Mouse (Mus musculus) urinary bladder, postnatal 14 days (tissue): Measurements from ENCODE around the gene Bach2.
A peak's percentile ranks its signal among the peaks of the same experiment; 100 is the strongest.

ENCODE experiments used
- DNase-seq: peaks from one replicate; pipeline ENCODE4 v3.0.0; 2021; ENCODE audit warnings: low spot score

Gene Bach2

DNA sequence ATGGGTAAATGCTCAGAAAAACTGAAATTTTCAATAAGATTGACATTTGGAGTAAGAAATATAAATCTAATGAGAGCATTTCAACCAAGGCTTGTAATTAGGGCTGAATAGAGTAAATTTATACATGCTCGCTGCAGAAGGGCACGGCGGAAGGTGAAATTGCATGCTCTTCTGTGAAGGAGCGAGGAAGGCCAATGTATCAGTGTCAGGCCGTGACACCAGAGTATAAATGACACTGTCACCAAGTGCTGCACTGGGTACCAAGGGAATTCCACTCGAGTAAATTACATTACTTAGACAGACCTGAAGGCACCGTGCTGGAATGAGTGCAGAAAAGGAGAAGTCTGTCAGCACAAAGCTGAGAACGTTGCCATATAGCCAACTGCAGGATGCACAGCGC is 190.1 kb downstream of the Bach2 start:
- no peak for DNase-seq

DNA sequence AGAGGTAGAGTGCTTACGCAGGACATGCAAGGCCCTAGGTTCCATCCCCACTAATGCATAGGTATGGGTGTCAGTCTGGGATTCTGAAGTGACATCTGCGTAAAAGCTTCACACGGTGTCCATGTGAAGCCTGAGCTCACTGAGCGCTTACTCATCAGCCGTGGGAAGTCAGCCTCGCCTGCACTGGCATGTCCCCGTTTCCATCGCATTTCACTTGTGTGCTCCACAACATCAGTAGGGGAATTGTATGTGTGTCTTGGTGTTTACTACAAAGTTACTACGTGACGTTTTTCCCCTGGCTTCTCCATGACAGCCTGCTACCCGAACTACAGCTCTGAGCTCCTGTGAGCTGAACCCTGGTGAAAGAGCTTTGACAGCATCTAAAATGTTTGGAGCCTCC is 191.5 kb downstream of the Bach2 start:
- DNase-seq: no peak

- no peak for DNase-seq
Observed at GRCm38 (mm10) chr4:32430981-32431380, 192.4 kb downstream of the Bach2 start.

DNA sequence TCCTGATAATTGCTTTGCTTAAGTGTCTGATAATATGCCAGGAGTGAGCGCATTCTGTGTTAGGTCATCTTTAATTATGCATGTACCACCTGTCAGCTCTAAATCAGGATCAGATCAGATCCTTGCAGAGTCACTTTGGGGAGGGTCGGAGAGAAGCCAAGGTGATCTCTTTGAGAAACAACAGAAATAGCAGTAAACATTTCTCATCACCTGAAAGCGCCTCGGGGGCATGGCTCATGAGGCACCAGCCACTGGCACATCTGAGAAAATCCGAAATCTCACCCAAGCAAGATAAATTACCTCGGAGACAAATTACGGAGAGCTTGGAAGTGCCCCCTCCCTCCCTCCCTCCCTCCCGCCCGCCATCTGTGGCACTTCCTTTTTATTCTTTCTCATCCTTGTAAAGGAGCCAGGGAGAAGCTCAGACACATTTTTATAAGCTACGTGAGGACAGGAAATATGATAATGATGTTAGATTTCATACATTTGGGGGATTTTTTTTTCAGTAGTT is 193.7 kb downstream of the Bach2 start:
- DNase-seq: no peak

DNA sequence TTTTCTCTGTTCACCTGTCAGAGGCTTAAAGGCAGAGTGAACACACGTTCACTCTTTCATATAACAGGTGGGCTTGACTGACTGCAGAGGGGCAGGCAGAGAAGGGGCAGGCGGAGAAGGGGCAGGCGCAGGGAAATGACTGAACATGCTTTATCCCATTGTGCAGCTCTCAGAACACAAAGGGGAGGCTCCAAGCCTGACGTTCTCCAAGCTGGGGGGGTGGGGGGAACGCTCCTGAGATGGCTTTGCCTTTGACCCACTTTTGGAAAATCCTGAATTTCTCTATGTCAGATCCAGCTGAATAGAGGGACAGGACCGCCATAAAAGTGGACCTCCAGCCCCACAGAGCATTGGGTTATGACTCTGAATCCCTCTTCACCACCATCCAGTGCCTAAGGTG is 194.3 kb downstream of the Bach2 start:
- DNase-seq: no peak

DNA sequence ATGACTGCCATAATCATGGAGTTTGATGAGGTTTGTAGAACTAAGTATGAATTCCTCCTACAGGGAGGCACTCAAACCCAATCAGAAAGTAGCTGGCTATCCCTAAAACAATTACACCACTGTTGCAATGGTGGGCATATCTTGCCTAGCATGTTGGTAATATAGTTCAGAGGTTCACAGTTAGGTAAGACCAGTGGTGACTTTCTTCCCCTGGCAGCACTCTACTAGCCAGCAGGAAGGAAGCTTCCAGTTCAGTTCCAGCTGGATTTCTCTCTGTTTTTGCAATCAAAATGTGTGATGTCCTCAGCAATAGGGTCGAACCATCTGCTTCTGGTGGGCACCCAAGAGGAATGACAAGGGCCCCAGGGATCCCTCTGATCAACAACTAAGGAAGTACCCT is 196.0 kb downstream of the Bach2 start:
- no peak for DNase-seq

DNA sequence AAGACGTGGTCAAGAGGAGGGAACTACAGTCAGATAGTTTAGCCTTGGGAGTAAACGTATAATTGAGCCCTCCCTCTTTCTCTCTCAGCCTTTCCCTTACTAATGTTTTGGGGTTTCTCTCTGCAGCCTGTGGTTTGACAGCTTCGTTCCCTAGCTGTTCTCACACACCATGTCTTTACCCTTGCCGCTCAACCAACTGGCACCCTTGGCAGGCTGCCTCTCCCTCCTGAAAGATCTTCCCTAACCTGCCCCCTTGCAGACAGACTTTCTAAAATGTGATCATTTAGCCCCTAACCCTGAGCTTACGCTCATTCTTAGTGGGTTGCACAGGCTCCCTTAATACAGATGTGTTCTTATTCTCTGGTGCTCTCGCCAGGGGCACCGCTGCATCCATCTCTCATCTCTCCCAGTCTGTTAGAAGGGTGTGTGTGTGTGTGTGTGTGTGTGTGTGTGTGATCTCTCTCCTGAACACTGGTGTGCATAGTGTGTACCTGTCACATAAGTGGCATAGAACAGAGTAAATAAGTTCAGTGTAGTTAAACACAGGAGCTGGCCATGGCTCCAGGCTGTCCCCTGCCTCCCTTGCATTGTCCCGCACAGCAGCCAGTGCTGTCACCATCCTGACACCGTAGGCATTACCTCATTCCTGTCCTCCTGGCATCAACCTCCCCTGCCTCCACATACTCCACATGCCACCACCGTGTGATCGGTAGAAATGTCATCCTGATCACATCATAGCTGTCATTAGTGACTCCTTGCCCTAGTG is 201.6 kb downstream of the Bach2 start:
- no peak for DNase-seq

GRCm38 (mm10) chr4:32440740-32441072 is 202.1 kb downstream of the Bach2 start:
- no peak for DNase-seq

GRCm38 (mm10) chr4:32444671-32445196 is 206.1 kb downstream of the Bach2 start:
- no peak for DNase-seq

DNA sequence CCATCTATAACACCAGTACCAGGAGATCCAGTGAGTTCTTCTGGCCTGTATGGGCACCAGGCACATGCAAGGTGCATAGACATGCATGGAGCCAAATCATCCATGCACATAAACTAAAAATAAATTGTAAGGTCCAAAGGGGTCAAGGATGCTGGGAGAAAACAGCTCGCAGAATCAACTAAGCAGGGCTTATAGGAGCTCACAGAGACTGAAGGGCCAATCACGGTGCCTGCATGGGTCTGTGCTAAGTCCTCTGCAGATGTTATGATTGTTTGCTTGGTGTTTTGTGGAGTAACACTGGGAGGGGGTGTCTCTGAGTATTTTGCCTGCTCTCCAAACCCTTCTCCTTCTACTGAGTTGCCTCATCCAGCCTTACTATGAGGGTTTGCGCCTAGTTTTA is 209.2 kb downstream of the Bach2 start:
- no peak for DNase-seq

DNA sequence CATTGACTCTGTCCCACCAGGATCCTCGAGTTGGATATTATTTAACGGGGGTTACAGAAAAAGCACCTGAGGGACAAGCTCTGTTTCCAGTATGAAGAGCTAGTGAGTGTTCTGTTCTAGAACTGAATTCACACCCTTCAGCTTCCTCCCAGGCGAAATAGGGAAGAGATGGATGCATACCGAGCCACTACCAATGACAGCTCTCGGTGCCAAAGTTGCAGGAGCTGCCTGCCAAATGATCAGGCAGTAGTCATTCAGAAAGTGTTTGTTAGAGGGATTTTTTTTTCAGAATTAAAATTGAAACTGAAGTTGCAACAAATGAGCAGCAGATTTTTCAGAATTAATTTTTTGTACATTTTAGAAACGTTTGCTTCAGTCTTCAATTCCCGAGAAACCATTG is 223.4 kb downstream of the Bach2 start:
- no peak for DNase-seq

DNA sequence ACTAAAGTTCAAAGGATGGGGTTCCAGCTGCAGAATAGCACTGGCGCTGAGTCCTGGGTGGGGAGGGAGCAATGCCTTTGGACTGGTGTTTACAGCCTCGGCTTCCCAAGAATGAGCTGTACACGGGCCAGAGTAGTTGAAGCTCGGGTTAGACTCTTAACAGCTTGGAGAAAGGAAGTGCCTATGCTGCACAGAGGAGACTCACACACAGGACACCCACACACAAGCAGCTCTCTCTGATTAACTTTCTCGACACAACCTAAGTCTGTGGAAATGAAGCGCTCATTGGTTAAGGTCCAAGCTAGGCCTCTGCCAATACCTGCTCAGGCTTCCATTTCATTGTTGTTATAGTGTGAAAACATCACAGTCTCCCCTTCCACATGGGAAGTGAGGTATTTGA is 224.5 kb downstream of the Bach2 start:
- DNase-seq: no peak

DNA sequence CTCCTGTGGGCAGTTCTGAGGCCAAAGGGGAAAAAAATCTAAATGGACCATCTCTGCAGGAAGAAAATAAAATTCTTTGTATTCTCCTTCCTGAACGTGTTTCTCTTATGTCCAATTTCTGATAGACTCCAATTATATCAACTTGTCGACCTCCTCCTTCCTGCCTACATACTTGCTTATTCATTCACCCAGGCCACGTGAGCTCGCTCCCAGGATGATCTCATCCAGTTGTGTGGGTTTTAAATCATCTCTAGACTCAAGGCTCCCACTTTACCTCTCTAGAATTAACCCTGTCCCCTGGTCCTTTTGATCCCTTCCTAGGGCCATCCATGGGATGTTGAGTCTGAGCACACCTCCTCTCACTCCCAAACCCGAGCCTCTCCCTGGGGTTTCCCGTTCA is 225.9 kb downstream of the Bach2 start:
- no peak for DNase-seq

DNA sequence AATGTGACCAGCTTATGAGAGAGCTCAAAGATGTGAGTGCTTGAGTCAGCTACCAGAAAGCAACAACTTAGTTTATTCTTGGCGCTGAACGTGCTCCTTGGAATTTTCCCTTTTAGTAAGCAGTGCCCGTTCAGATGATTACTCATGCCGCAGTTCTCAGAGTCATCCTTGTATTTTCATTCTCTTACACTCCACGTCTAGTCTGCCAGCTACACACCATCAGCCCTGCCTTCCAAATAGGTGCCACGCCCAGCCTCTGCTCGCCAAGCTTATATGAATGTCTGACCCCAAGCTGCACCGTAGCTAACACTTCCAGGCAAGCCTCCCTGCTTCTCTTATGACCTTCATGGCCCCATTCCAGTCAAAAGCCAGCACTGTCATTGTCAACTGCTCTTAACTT is 227.4 kb downstream of the Bach2 start:
- DNase-seq: peak; percentile 18

DNA sequence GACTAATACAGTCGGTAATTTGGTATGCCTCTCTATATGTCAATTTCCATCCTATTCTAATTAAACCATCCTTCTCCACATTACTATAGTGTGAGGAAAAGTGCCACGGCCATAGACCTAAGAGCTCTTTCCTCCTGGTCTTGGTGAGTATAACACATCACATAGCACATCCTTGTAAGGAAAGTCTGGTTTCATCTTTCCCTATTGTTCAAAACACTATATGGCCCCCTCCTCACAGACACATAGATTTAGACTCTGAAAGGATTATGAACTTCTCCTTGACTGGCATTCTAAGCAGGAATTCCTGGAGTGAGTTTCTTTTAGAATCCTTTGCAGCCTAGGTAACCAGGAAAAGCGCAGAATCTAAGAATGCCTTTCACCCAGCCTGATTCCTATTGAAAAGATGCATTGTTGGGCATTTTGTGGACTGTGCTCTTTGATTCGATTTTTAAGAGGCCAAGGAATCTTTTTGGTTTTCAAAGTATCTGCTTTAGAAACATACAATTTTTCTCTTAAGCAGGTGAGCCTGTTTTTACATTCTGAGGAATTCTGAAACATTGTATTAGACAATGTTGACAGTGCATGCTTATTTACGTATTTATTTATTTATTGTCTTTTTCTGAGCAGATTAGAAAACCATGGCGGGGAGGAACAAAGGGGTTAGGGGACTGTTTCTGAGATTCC is 239.5 kb downstream of the Bach2 start:
- DNase-seq: no peak

DNA sequence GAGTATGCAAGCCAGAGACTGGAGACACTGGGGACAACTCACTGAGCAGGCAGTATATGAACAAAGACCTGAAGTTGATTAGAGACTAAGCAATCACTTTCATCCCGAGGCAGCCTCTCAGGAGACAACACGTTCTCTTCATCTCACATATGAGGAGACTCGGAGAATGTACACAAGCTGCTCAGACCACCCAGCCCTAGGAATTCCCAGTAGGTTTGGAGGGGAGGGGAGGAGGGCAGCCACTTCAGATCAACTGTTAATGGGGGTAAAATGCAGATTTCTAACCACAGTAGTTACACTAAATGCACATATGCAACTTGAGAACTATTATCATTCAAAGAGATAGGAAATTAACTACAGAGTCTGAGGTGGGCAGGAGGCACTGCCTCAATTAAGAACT is 240.6 kb downstream of the Bach2 start:
- no peak for DNase-seq

DNA sequence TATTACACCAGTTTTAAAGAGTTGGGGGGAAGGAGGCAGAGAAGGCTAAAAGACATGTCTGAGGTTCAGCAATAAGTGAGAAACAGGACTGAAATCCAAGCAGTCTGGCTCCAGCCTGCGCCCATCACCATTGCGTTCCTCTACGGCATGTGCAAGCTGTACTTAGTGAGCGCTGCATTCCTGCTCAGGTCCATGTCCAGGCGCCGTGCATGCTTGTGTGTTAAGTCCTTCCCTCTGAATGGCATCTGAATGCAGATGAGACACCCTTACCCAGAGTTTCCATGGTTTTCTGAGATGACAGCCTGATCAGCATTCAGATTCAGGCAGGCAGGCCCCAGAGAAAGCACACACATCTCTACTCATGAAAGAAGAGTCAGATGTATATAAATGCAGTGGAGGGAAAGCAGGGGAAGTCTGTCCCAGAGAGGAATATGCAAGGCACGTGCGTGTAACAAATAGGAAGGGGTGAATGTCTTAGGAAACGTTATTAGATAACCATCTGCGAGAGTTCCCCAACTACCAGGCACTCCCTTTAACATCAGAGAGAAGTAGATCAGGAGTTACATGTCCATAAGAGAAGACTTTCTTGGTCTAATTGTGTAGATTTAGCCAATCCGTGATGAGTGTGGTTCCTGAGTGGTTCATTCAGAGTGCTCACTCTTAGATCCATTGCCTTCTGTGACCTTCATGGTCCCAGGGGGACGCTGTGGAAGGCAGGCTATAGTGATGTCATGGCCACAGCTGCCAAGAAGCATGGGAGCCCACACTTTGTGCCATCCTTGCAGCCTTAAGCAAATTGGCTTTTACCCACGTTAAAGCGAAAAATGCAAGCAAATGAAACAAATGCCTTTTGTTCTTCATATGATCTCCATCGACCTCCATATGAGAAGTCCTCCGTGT is 241.4 kb downstream of the Bach2 start:
- no peak for DNase-seq

DNA sequence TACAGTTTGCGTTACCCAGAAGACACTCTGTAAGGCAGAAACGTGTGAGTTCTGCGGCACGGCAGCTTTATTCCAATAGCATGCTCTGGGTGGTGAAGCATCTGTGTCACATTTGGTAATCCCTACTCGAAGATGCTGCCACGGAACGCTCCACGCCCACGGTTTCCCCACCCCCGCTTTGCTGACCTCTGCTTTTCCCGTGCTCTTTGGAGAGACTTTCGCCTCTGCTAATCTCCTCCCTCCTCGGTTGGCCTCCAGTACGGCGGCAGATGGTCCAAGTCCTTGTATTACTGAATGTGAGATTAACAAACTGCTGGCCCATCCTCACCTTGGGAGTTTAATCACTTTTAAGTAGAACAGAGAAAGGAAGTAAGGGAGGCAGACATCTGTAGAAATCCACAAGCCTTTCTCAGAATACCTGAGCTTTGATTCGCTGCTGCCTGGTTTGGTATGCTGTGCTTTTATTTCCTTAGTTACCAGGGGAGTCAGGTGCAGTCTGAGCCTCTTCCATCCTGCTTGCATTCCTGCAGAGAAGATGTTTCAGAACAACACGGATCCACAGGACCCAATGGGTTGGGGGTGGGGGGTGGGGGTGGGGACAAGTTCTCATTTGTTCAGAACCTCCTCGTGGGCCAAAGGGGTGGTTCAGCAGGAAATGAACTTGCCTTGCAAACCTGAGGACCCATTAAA is 242.9 kb downstream of the Bach2 start:
- peak; percentile 14 for DNase-seq

- no peak for DNase-seq
Observed at GRCm38 (mm10) chr4:32482138-32482537, 243.5 kb downstream of the Bach2 start.

DNA sequence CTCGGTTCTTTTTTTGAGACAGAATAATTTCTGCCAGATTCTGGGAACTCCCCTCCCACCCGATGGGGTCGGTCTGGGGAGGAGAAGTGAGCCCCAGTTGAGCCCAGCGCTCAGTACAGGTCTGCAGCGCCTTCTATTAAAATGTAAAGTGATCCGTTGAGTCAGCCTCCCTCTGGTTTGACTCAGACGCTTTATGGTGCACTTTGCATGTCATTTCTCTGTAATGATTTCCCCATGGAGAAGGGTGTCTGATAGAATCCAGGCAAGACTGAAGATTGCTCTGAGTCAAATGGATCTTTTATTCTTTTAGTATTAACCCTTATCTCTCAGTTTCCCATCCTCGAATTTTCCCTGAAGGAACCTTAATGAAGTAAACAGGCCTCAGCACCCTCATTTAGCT is 244.3 kb downstream of the Bach2 start:
- no peak for DNase-seq

DNA sequence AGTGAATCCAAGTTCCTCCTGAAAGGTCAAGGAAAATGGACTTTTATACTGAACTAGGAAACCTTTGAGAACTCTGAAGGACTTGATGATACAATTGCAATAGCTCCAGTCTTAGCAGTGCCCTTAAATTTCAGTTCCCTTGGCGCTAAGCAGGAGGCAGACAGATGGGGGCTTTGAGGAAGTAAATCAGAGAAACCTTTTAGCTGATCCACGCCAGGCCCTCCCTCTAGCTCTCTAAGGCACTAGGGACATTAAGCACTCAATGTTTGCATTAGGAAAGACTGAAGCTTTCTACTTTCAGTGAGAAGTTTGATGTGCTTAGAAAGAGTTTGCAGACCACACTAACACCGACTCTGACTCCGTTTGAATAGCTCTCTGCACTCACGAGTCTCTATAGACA is 247.2 kb downstream of the Bach2 start:
- DNase-seq: no peak
